Mouse (Mus musculus): ENCODE measurements at regions not wholly inside any gene's neighbourhood (a gene's known extent, or its start where the extent isn't known, plus 50 kb on each side); places are given as distances from the start of the nearest gene placed in this dataset.
"Not testable (repeated sequence)": the region's sequence is repeated elsewhere in the genome, so short reads cannot be mapped to it uniquely, and the experiment has no call there.

DNA sequence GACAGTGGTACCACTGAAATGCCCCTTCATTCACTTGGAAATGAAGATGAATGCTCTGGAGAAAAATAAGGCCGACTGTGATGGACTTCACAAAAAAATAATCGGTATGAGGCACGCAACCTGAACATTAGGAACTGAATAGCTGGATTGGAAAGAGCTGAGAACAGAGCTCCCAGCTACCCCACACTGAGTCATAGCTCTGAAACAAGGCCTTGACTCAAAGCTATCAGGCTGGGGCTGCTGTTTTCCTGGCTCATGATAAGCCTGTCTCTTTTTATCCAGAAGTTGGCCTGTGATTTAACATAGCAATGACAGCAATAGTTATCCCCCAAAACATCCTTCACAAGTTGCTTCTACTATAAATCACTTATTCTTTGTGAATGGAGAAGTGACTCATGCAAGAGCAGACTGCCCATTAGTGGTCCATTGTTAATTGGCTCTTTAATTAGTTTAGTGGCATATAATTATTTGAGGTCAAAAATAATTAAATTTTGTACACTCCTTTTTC, 306.9 kb upstream of the Hand2 start:
- Histone ChIP-seq H3K27me3 (replicated peaks) (no peaks in the 10 kb centered on the region), H3K27ac (ENCODE audit: insufficient read depth, low read depth) (no peak overlapping the region), H3K9ac (ENCODE audit: insufficient read depth, low read depth) (no peak overlapping the region), H3K9me3 (replicated peaks; ENCODE audit: low read length) (no peaks in the 10 kb centered on the region), H3K4me1 (ENCODE audit: control insufficient read depth in 1 of 2, insufficient read depth in 2 of 2) (no peaks in the 10 kb centered on the region), H3K79me2 (replicated peaks; ENCODE audit: control insufficient read depth, extremely low read depth, insufficient read depth, poor library complexity, severe bottlenecking) (no peaks in the 10 kb centered on the region), H3K4me2 (ENCODE audit: insufficient read depth, low read depth, poor library complexity, severe bottlenecking) (no peak overlapping the region), H3K36me3 (replicated peaks in 1 of 2; ENCODE audit: control insufficient read depth in 1 of 2, insufficient read depth in 1 of 2, low read length in 1 of 2) (no peaks in the 10 kb centered on the region), H3K4me3 (replicated peaks in 1 of 3; ENCODE audit: low read depth in 2 of 3, low read length in 2 of 3, poor library complexity in 1 of 3) (no peak overlapping the region)
- in situ Hi-C loops (cut with MboI; ENCODE audit: low pct_ligation_motif_present, low pct_unique_long_range_greater_than_20kb, low sequenced_read_pairs) (no loop called here), dilution Hi-C loops (cut with MboI; ENCODE audit: extremely low pct_ligation_motif_present, extremely low pct_unique_long_range_greater_than_20kb, low sequenced_read_pairs) (no loop called here)
- DNase-seq (ENCODE audit: extremely low read depth): no peak
- TF ChIP-seq ZMIZ1 (IDR thresholded peaks at IDR 0.05; ENCODE audit: low read depth, low read length) (no peak), TBP (conservative IDR thresholded peaks at IDR 0.05; ENCODE audit: low read depth, low read length) (no peak), BHLHE40 (IDR thresholded peaks at IDR 0.05; ENCODE audit: low read depth, low read length) (no peak), HCFC1 (IDR thresholded peaks at IDR 0.05; ENCODE audit: low read depth, low read length) (no peak), NRF1 (IDR thresholded peaks at IDR 0.05; ENCODE audit: low read depth, low read length) (no peak)

- H3K27ac ChIP-seq (ENCODE audit: insufficient read depth, low read depth): no peak overlapping the region
- H3K4me2 ChIP-seq (ENCODE audit: insufficient read depth, low read depth, poor library complexity, severe bottlenecking): no peak overlapping the region
- dilution Hi-C loops (cut with MboI; ENCODE audit: extremely low pct_ligation_motif_present, extremely low pct_unique_long_range_greater_than_20kb, low sequenced_read_pairs): no loop called here
- H3K4me1 ChIP-seq (ENCODE audit: control insufficient read depth in 1 of 2, insufficient read depth in 2 of 2): no peaks in the 10 kb centered on the region
- no peaks in the 10 kb centered on the region for H3K27me3 ChIP-seq (replicated peaks)
- no peak for TF ChIP-seq ZKSCAN1 (IDR thresholded peaks at IDR 0.05; ENCODE audit: borderline replicate concordance, low read depth, low read length)
- TF ChIP-seq KAT2A (IDR thresholded peaks at IDR 0.05; ENCODE audit: insufficient replicate concordance, low read length): no peak
- TF ChIP-seq SMC3 (IDR thresholded peaks at IDR 0.05; ENCODE audit: low read depth, low read length): no peak
- no peak for TF ChIP-seq ZC3H11A (IDR thresholded peaks at IDR 0.05; ENCODE audit: low read depth, low read length)
- TF ChIP-seq ZMIZ1 (IDR thresholded peaks at IDR 0.05; ENCODE audit: low read depth, low read length): no peak
- no peaks in the 10 kb centered on the region for H3K79me2 ChIP-seq (replicated peaks; ENCODE audit: control insufficient read depth, extremely low read depth, insufficient read depth, poor library complexity, severe bottlenecking)
- H3K36me3 ChIP-seq (replicated peaks in 1 of 2; ENCODE audit: control insufficient read depth in 1 of 2, insufficient read depth in 1 of 2, low read length in 1 of 2): no peaks in the 10 kb centered on the region
- no peak overlapping the region for H3K9ac ChIP-seq (ENCODE audit: insufficient read depth, low read depth)
- H3K9me3 ChIP-seq (replicated peaks; ENCODE audit: low read length): no peaks in the 10 kb centered on the region
- in situ Hi-C loops (cut with MboI; ENCODE audit: low pct_ligation_motif_present, low pct_unique_long_range_greater_than_20kb, low sequenced_read_pairs): no loop called here
- H3K4me3 ChIP-seq (replicated peaks in 1 of 3; ENCODE audit: low read depth in 2 of 3, low read length in 2 of 3, poor library complexity in 1 of 3): no peak overlapping the region
- no peak for DNase-seq (ENCODE audit: extremely low read depth)
These were observed 304.5 kb upstream of the Hand2 start for GRCm38 (mm10) chr8:57016329-57016728.

DNA sequence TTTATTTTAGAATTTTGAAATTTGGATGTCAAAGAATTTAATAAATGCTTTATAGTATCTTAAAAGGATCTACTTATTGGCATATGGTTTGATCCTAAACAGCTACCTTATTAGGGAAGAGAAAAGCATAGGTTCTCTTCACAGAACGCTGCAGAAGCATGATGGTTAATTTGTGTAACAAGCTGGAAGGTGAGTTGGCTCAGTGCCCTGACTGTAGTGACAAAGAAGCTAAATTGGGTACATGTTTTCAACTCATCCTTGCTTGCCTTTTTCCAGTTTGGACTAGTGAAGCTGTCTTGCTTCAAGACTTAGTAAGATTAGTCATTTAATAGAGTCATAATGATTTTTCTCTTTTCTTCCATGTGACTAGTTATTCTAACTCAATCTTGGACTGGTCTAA, 292.7 kb upstream of the Hand2 start:
- dilution Hi-C loops (cut with MboI; ENCODE audit: extremely low pct_ligation_motif_present, extremely low pct_unique_long_range_greater_than_20kb, low sequenced_read_pairs); H3K27ac ChIP-seq (ENCODE audit: insufficient read depth, low read depth); H3K9me3 ChIP-seq (replicated peaks; ENCODE audit: low read length); in situ Hi-C loops (cut with MboI; ENCODE audit: low pct_ligation_motif_present, low pct_unique_long_range_greater_than_20kb, low sequenced_read_pairs); DNase-seq (ENCODE audit: extremely low read depth); H3K79me2 ChIP-seq (replicated peaks; ENCODE audit: control insufficient read depth, extremely low read depth, insufficient read depth, poor library complexity, severe bottlenecking); H3K4me3 ChIP-seq (replicated peaks in 1 of 3; ENCODE audit: low read depth in 2 of 3, low read length in 2 of 3, poor library complexity in 1 of 3); H3K36me3 ChIP-seq (replicated peaks in 1 of 2; ENCODE audit: control insufficient read depth in 1 of 2, insufficient read depth in 1 of 2, low read length in 1 of 2); H3K9ac ChIP-seq (ENCODE audit: insufficient read depth, low read depth); H3K4me2 ChIP-seq (ENCODE audit: insufficient read depth, low read depth, poor library complexity, severe bottlenecking); H3K4me1 ChIP-seq (ENCODE audit: control insufficient read depth in 1 of 2, insufficient read depth in 2 of 2); H3K27me3 ChIP-seq (replicated peaks): not testable (repeated sequence)
